Mouse (Mus musculus) midbrain, embryonic 10.5 days (tissue): Measurements from ENCODE around the gene Dnal1. TPM values are rescaled to one million over a fixed set of nuclear protein-coding genes. Genes with fewer than 3 reads are reported as not detected.

Experiments used
- DNase-seq: peaks from one replicate; pipeline ENCODE4 v3.0.0-alpha.2; 2017; ENCODE audit warnings: low spot score
- H3K27ac ChIP-seq: fragments of 300-500 bp; sonication (generic); replicated peaks from 2 replicates; pipeline ENCODE4 v1.5.1; 2016; ENCODE audit warnings: mild to moderate bottlenecking
- H3K27me3 ChIP-seq: fragments of 300-500 bp; sonication (generic); 2 replicates; pipeline ENCODE4 v1.6.1; 2016; ENCODE audit warnings: low read depth, mild to moderate bottlenecking; ENCODE audit not compliant: poor library complexity, severe bottlenecking
- H3K36me3 ChIP-seq: fragments of 300-500 bp; sonication (generic); 2 replicates; pipeline ENCODE4 v1.6.1; 2016; ENCODE audit warnings: mild to moderate bottlenecking, moderate library complexity
- H3K4me1 ChIP-seq: fragments of 300-500 bp; sonication (generic); 2 replicates; pipeline ENCODE4 v1.6.1; 2016
- H3K4me3 ChIP-seq: fragments of 300-500 bp; sonication (generic); 2 replicates; pipeline ENCODE4 v1.5.1; 2016; ENCODE audit warnings: mild to moderate bottlenecking, moderate library complexity
- H3K9me3 ChIP-seq: fragments of 300-500 bp; sonication (generic); replicated peaks from 2 replicates; pipeline ENCODE4 v1.6.1; 2016; ENCODE audit warnings: mild to moderate bottlenecking
- WGBS: fragments of 180-500 bp; shearing (Covaris S2); methylation state at CpG from one replicate; pipeline ENCODE4 v1.1.7; 2016; 5-methylcytosine and 5-hydroxymethylcytosine counted together
- polyA plus RNA-seq: library from polyadenylated mRNA; unstranded; fragments of >200 nt; fragmentation: Nextera tagmentation; extraction: Ambion mirVana; gene quantifications from 2 replicates; pipeline ENCODE4 v1.2.1, GENCODE M21; 2016

Gene Dnal1
- polyA plus RNA-seq, 1 experiment from 2014 or later = 3.6 TPM

DNA sequence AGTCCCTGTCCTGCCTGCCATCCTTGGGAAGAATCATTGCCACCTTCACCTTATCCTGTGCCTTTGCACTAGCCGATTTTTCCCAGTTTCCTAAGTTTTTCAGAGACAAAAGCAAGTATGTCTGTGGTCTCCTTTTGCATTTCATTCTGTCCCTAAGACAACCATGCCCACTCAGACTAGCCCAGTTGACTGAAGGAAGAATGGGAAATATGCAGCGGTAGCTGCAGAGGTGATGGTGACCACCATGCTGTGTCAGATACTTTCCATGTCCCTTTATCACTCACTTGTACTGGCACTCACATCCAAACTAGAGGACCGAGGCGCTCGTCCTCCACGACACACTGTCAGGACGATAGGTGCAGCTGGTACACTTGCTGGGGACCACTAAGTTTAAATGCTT is 23.0 kb downstream of the Dnal1 start:
- WGBS = 91% methylated on average over 7 of the region's 7 CpGs
- no peak for DNase-seq
- H3K4me1 ChIP-seq = peaks cover 4% of the 10 kb centered on the region
- H3K27me3 ChIP-seq = no peaks in the 10 kb centered on the region
- peaks cover 41% of the 10 kb centered on the region for H3K36me3 ChIP-seq
- H3K27ac ChIP-seq = no peak overlapping the region
- H3K4me3 ChIP-seq = no peak overlapping the region
- H3K9me3 ChIP-seq = no peaks in the 10 kb centered on the region

DNA sequence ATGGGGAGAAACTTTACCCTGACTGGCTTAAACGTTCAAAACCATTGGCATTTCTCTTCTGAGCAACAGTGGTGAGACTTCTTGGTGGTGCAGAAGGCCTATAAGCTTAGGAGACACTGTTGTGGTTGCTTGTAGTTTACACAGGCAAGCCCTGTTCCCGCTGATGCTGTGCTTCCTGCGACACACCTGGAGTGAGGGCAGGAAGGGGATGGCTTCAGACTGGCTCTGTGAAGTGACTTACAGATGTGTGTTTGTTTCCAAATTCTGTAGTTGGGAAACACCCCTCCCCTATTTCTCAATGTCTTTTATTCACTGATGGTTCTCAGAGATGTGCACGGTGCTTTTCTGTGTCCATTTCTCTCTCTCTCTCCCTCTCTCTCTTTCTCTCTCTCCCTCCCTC is 26.0 kb downstream of the Dnal1 start:
- Histone ChIP-seq H3K9me3 (no peaks in the 10 kb centered on the region), H3K4me3 (no peak overlapping the region), H3K4me1 (peaks cover 9% of the 10 kb centered on the region), H3K27me3 (no peaks in the 10 kb centered on the region), H3K36me3 (peaks cover 42% of the 10 kb centered on the region), H3K27ac (no peak overlapping the region)
- WGBS = 70% methylated on average over 4 of the region's 4 CpGs
- DNase-seq = no peak

DNA sequence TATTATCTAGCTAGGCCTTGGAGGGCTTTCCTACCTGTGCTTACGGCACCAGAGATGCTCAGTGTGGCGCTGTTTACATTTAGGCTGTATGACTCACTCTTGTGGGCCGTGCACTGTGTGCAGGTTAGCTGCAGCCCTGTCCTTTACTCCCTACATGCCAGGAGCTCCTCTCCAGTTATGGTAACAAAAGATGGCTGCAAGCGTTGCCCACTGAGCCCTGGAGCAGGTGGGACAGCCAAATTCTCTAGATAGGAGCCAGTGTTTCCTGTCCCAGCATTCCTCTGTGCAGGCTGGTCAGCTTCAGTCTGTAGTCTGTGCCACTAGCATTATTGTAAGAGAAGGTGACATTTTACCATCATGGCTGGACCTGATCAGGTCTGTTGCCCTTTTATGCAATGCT is 27.1 kb downstream of the Dnal1 start:
- Histone ChIP-seq H3K4me3 (no peak overlapping the region), H3K27ac (no peak overlapping the region), H3K9me3 (no peaks in the 10 kb centered on the region), H3K4me1 (peaks cover 9% of the 10 kb centered on the region), H3K27me3 (no peaks in the 10 kb centered on the region), H3K36me3 (peaks cover 33% of the 10 kb centered on the region)
- no peak for DNase-seq
- 91% methylated on average over 4 of the region's 4 CpGs for WGBS

DNA sequence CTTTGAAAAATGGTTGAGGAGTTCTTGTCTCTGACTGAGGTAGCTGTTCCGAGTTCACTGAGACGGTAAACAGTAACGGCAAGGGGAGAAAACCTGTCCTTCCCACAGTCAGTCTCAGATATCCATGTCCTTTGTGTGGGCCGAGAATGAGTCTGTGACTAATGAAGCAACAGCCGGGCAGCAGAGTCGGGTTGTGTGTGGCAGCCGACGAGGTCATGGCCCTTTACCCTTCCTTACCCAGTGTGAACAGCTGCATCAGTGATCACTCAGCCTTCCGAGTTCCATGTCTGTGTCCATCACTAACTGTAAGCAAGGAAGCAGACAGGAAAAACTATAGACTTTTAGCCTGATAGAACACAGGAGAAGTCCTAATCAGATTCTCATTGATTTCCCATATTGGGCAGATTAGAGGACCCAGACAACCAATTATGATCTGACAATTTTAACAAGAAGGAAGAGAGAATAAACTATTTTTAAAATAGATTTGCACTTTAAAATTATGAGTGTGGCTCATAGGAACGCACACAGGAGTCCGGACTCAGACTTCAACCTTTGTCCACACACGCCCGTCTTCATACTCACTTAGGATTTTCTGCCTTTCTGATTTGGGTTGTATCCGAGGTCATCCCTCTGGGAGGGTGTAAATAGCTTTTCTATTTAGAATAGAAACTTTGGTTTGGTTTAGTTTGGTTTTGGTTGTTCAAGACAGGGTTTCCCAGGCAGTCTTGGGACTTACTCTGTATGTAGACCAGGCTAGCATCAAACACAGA is 28.3 kb downstream of the Dnal1 start:
- no peak for DNase-seq
- Histone ChIP-seq H3K9me3 (no peaks in the 10 kb centered on the region), H3K27ac (peak overlapping the region; percentile 55; the same call in 1 of the 2 replicates), H3K4me3 (no peak overlapping the region), H3K36me3 (peaks cover 24% of the 10 kb centered on the region), H3K27me3 (no peaks in the 10 kb centered on the region), H3K4me1 (peaks cover 19% of the 10 kb centered on the region)
- 67% methylated on average over 14 of the region's 14 CpGs for WGBS

DNA sequence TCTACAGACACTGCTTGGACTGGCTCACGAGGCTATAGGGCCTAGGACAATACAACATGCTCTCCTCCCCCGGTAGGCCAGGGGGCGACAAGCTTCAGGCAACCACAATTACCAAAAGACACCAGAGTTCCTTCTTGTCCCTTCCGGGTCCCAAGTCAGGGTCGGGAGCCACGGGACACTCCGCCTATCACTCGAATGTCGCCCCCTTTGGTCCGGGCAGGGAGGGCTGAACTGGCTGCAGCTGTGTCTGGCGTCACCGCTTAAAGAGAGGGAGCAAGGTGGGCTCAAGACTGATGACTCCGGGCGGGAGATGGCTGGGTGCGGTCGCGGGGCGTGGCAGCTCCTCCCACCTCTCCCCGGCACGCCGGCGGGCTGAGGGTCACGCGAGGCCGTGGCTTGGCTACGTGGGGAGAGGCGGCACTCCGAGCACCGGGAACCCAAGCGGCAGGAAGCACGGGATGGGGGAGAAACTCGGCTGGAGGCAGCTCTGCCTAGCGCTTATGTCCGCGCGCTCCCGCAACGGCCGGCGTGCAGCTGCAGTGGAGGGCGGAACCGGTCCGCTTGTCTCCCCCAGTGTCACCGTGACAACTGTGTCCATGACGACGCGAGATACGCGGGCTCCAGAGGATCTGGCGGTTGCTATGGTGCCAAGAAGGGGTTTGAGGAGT is 33.9 kb downstream of the Dnal1 start, which contains the start of gene Pnma1:
Gene Pnma1 (minus strand): TSS at position 536 of the 668 bp plus-strand sequence.
- Histone ChIP-seq H3K4me1 (peaks cover 45% of the 10 kb centered on the region), H3K36me3 (peaks cover 33% of the 10 kb centered on the region), H3K27me3 (no peaks in the 10 kb centered on the region), H3K4me3 (peak within 1 kb of the TSS; percentile 69), H3K9me3 (no peaks in the 10 kb centered on the region), H3K27ac (peak within 1 kb of the TSS; percentile 88)
- WGBS = under 1% methylated on average over 50 of the region's 50 CpGs
- peak; percentile 93 for DNase-seq

DNA sequence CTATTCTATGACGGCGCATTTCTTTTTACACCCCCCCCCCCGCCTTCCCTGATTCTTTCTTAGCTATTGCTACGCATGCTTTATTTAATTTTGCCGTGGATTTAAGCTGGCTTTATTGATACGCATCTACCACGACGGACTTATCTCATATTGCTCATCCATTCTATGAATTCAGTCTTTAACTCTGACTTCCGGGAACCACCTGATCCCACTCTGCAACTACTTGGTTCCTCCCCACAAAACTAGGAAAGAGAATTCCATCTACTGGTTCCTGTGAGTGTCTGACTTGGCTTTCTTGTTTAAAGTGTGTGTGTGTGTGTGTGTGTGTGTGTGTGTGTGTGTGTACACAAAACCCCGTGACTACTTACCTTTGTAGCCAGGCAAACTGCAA is 34.5 kb downstream of the Dnal1 start:
- Histone ChIP-seq H3K4me3 (peak overlapping the region; percentile 69), H3K4me1 (peaks cover 45% of the 10 kb centered on the region), H3K27me3 (no peaks in the 10 kb centered on the region), H3K36me3 (peaks cover 38% of the 10 kb centered on the region), H3K9me3 (no peaks in the 10 kb centered on the region), H3K27ac (peak overlapping the region; percentile 88)
- no peak for DNase-seq
- WGBS = 9% methylated on average over 10 of the region's 10 CpGs

DNA sequence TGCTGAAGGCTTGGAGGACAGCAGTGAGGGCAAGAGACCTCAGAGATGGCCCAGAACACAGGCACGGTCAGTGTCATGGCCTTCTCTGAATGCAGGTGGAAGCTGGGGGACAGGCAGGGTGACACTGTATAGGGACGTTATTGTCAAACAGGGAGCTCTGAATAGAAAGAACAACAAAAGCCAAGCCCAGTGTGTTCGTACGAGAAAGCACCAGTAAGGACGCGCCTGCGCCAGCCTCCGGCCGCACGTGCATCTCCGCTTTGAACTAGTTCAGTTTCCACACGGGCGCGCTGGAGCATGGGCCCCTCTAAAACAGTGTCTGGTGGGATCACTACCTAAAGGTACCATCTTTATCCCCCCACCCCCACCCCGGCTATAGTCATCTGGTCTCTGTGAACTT is 35.8 kb downstream of the Dnal1 start:
- peaks cover 44% of the 10 kb centered on the region for H3K36me3 ChIP-seq
- H3K27ac ChIP-seq = peak overlapping the region; percentile 63; the same call in 1 of the 2 replicates
- no peak for DNase-seq
- peaks cover 45% of the 10 kb centered on the region for H3K4me1 ChIP-seq
- no peaks in the 10 kb centered on the region for H3K27me3 ChIP-seq
- H3K4me3 ChIP-seq = no peak overlapping the region
- 68% methylated on average over 15 of the region's 15 CpGs for WGBS
- no peaks in the 10 kb centered on the region for H3K9me3 ChIP-seq

DNA sequence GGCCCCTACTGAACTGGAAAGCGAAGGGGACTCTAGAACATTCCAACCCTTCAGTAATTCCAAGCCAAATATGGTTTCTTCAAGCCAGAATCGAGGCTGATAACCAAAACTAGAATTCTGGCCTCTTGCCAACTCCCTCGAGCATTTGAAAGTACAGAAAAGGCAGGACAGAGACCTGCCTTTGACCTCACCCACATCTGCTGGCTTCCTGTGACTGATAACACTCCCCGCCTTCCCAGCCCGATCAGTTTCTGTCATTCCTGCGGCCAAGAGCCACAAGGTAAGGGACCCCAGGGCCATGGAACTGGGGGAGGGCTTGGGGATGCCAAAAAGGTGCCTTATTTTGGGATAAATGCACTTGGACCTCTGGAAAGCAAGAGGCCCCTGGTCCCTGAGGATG is 36.8 kb downstream of the Dnal1 start:
- Histone ChIP-seq H3K4me1 (peaks cover 45% of the 10 kb centered on the region), H3K27ac (no peak overlapping the region), H3K27me3 (no peaks in the 10 kb centered on the region), H3K4me3 (no peak overlapping the region), H3K9me3 (no peaks in the 10 kb centered on the region), H3K36me3 (peaks cover 55% of the 10 kb centered on the region)
- WGBS = 81% methylated on average over 6 of the region's 6 CpGs
- DNase-seq = no peak

DNA sequence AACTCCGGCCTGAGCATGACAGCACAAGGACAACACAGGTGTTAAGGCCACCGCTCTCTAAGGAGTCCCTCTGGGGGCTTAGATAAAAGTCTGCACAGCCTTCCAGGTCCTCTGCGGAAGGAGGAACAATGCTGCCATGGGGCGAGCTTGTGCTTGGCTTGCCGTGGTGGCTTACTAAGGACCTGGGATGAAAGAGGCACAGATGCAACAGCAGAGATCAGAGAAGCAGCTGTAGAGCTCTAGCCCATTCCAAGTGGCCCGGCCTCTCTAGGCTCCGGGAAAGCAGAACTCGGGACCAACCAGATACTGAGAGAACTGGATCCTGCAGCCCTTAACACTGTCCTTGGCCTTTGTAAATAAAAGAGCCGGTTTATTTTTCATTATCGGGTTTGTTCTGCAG is 37.7 kb downstream of the Dnal1 start:
- H3K36me3 ChIP-seq = peaks cover 62% of the 10 kb centered on the region
- peaks cover 40% of the 10 kb centered on the region for H3K4me1 ChIP-seq
- no peak overlapping the region for H3K27ac ChIP-seq
- no peak overlapping the region; the same call in 1 of the 2 replicates for H3K4me3 ChIP-seq
- WGBS = 92% methylated on average over 10 of the region's 10 CpGs
- no peaks in the 10 kb centered on the region for H3K27me3 ChIP-seq
- no peaks in the 10 kb centered on the region for H3K9me3 ChIP-seq
- DNase-seq = no peak

DNA sequence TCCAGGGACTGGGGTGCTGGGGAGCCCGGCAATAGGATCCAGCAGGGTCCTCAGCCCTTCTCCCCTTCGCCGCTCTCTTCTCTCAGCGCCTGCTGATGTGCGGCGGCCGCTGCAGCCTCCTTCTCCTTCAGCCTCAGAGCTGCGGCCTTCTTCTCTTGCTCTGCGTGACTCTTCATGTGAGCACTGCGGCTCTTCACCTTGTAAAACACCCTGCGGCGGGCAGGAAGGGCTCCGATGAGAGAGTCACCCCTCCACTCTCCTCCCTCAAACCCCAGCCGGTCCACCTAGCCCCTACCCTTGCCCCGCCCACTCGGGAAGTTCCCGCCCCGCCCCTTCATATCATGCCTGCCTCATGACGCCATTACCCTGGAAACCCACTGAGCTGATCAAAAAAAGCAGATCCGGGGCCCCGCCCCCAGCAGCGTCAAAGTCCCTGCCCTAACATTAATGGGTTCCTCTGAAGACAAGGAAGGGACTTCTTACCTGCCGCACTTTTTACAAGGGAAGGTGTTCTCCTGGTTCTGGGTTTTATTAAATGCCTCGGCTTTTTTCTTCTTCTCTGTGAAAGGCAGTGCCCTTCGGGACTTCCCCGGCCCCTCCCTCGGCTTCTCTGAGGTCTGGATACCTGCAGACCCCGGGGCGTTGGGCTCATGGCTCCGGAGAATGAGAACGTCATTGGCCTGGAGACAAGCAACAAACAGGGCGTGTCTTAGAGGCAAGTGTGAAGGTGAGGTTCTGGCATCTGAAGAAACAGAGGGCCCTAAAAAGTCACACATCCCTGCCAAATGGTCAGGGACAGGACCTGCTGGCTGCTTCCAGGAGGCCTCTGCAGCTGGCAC is 38.4 kb downstream of the Dnal1 start:
- H3K27me3 ChIP-seq = no peaks in the 10 kb centered on the region
- no peak overlapping the region; the same call in 1 of the 2 replicates for H3K4me3 ChIP-seq
- 83% methylated on average over 32 of the region's 32 CpGs for WGBS
- peaks cover 67% of the 10 kb centered on the region for H3K36me3 ChIP-seq
- no peak for DNase-seq
- H3K9me3 ChIP-seq = no peaks in the 10 kb centered on the region
- H3K4me1 ChIP-seq = peaks cover 34% of the 10 kb centered on the region
- H3K27ac ChIP-seq = no peak overlapping the region

DNA sequence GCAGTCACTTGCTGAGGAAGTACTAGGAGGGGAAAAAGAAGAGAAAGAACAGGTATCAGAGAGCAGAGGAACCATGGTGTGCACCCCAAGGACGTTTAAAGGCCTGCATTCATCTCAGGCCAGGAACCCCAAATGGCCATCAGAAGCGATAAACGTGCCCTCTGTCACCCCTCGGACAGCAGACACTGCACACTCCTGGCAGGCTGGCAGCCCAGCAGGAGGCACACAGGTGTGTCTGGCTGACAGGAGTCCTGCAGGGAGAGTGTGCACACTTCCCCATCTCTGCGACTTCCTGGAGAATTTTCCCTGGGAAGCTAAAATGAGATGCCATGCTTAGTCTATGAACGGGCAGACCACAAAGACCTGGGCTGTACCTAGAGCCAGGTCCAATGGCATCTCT is 39.2 kb downstream of the Dnal1 start:
- Histone ChIP-seq H3K27ac (no peak overlapping the region), H3K4me1 (peaks cover 26% of the 10 kb centered on the region), H3K4me3 (no peak overlapping the region), H3K27me3 (no peaks in the 10 kb centered on the region), H3K36me3 (peaks cover 76% of the 10 kb centered on the region), H3K9me3 (no peaks in the 10 kb centered on the region)
- 87% methylated on average over 6 of the region's 6 CpGs for WGBS
- no peak for DNase-seq

DNA sequence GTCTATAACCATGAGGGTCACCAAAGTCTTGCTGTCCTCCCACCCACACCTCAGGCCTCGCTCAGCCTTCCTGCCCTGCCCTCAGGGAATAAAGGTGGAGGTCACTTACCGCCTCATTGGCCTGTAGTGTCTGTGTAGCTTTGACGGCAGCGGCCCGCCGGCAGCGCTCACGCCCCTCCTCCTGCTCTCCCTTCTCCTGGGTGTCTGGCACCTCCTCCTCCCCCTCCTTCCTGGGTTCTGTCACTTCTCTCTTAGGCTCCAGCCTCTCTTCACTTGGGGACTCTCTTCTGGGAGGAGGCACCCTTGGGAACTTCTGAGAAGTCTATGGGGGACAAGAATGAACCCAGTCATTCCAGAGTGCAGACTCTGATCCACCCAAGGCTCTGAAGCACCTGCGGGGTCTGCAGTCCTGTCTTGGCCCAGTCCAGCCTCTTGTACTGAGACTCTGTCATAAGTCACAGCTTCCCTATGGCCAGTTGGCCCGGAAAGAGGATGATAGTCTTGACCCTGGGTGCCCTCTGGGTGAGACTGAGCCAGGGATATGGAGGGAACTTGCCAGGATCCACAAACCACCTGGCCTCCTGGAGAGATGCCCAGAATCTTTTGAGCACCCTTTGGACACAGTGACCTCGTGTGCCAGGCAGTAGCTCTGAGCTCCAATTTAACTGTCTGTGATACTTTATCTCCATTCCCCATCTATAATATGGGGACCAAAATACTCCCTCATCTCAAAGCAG is 40.8 kb downstream of the Dnal1 start:
- H3K36me3 ChIP-seq = peaks cover 91% of the 10 kb centered on the region
- H3K4me3 ChIP-seq = no peak overlapping the region
- H3K9me3 ChIP-seq = no peaks in the 10 kb centered on the region
- 82% methylated on average over 11 of the region's 11 CpGs for WGBS
- peaks cover 12% of the 10 kb centered on the region for H3K4me1 ChIP-seq
- no peak overlapping the region for H3K27ac ChIP-seq
- no peaks in the 10 kb centered on the region for H3K27me3 ChIP-seq
- DNase-seq = no peak
